Mouse (Mus musculus): ENCODE results near the gene Dctpp1. TPM values are rescaled to one million over a fixed set of nuclear protein-coding genes. Genes with fewer than 3 reads are reported as not detected.

The Dctpp1 gene
- polyA plus RNA-seq, 1 experiment from 2014 or later, result 197 TPM

DNA sequence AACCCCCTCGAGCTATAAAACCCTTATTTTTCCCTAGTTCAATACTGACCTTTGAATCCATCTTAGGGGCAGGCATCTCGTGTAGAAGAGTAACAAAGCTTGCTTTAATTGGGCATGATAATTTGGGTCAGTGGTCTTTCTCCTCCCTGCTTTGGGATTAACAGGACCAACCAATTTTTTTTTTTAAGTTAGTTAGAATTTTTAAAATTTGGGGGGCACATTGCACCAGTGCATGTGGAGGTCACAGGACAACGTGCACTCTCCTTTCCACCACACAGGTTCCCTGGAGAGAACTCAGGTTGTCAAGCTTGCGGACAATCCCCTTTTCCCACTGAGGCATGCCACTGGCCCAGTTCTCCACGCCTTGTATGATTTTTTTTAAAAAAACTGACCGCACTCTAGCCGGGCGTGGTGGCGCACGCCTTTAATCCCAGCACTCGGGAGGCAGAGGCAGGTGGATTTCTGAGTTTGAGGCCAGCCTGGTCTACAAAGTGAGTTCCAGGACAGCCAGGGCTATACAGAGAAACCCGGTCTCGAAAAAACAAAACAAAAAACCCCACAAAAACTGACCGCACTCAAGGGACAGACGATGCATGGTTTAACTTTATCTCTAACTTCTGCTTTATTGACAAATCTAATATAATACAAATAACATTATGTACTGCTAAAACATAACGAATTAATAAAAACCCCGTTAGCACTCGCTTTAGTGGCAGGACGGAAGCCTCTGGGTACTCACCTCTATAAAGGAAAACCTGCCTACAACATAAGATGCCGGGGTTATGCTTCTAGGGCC lies 28.5 kb downstream of the Dctpp1 start:
- Histone ChIP-seq H3K4me1 (ENCODE audit: control insufficient read depth, insufficient read depth, low read length) (peaks cover 16% of the 10 kb centered on the region), H3K27ac (ENCODE audit: low read depth, low read length) (peak overlapping the region; percentile 99), H3K9ac (ENCODE audit: low read depth, low read length) (peak overlapping the region; percentile 98), H3K4me3 (ENCODE audit: low read depth, low read length) (peak overlapping the region; percentile 98), H3K27me3 (ENCODE audit: control insufficient read depth, insufficient read depth, low read length) (no peaks in the 10 kb centered on the region), H3K9me3 (replicated peaks; ENCODE audit: control insufficient read depth, low read length) (no peaks in the 10 kb centered on the region), H3K4me2 (peak overlapping the region; percentile 85), H3K36me3 (ENCODE audit: control insufficient read depth, insufficient read depth, low read length) (peaks cover 18% of the 10 kb centered on the region)
- ATAC-seq (replicated peaks; ENCODE audit: insufficient number of reproducible peaks, low FRiP score, low TSS enrichment), result no peak
- WGBS (ENCODE audit: insufficient replicate concordance), result 9% methylated on average over 20 of the region's 20 CpGs

GRCm38 (mm10) chr7:127231376-127231775 lies 29.1 kb downstream of the Dctpp1 start:
- Histone ChIP-seq H3K4me3 (ENCODE audit: low read depth, low read length) (peak overlapping the region; percentile 98), H3K27ac (ENCODE audit: low read depth, low read length) (0 out of 2 replicates have a peak overlapping the region, but pooled peaks have one; percentile 99), H3K27me3 (ENCODE audit: control insufficient read depth, insufficient read depth, low read length) (no peaks in the 10 kb centered on the region), H3K9me3 (replicated peaks; ENCODE audit: control insufficient read depth, low read length) (no peaks in the 10 kb centered on the region), H3K9ac (ENCODE audit: low read depth, low read length) (peak overlapping the region; percentile 98), H3K4me1 (ENCODE audit: control insufficient read depth, insufficient read depth, low read length) (peaks cover 16% of the 10 kb centered on the region), H3K4me2 (peak overlapping the region; percentile 85), H3K36me3 (ENCODE audit: control insufficient read depth, insufficient read depth, low read length) (peaks cover 12% of the 10 kb centered on the region)
- ATAC-seq (replicated peaks; ENCODE audit: insufficient number of reproducible peaks, low FRiP score, low TSS enrichment), result no peak
- WGBS (ENCODE audit: insufficient replicate concordance), result 78% methylated on average over 3 of the region's 3 CpGs

DNA sequence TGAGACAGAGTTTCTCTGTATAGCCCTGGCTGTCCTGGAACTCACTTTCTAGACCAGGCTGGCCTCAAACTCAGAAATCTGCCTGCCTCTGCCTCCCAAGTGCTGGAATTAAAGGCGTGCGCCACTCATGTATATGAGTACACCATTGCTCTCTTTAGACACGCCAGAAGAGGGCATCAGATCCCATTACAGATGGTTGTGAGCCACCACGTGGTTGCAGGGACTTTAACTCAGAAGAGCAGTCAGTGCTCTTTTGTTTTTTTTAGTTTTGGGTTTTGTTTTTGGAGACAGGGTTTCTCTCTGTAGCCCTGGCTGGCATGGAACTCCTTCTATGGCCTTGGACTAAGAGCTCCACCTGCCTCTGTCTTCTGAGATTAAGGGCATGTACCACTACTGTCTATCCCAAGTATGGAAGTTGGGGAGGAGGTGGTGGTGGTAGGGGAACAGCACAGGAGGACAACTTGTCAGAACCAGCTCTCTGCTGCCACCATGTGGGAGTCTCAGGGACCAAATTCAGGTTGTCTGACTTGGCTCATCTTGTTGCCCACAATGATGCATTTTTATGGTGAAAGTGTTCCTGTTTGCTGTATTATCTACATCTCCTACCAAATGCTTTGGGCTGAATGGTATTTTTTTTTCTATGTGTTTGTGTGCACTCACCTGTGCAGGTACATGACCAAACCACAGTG lies 31.8 kb downstream of the Dctpp1 start:
- Histone ChIP-seq H3K36me3 (ENCODE audit: control insufficient read depth, insufficient read depth, low read length) (no peaks in the 10 kb centered on the region), H3K9me3 (replicated peaks; ENCODE audit: control insufficient read depth, low read length) (no peaks in the 10 kb centered on the region), H3K4me2 (no peak overlapping the region), H3K27ac (ENCODE audit: low read depth, low read length) (no peak overlapping the region), H3K27me3 (ENCODE audit: control insufficient read depth, insufficient read depth, low read length) (no peaks in the 10 kb centered on the region), H3K4me1 (ENCODE audit: control insufficient read depth, insufficient read depth, low read length) (peaks cover 16% of the 10 kb centered on the region), H3K4me3 (ENCODE audit: low read depth, low read length) (no peak overlapping the region), H3K9ac (ENCODE audit: low read depth, low read length) (no peak overlapping the region)
- no peak for ATAC-seq (replicated peaks; ENCODE audit: insufficient number of reproducible peaks, low FRiP score, low TSS enrichment)
- 59% methylated on average over 4 of the region's 4 CpGs for WGBS (ENCODE audit: insufficient replicate concordance)

DNA sequence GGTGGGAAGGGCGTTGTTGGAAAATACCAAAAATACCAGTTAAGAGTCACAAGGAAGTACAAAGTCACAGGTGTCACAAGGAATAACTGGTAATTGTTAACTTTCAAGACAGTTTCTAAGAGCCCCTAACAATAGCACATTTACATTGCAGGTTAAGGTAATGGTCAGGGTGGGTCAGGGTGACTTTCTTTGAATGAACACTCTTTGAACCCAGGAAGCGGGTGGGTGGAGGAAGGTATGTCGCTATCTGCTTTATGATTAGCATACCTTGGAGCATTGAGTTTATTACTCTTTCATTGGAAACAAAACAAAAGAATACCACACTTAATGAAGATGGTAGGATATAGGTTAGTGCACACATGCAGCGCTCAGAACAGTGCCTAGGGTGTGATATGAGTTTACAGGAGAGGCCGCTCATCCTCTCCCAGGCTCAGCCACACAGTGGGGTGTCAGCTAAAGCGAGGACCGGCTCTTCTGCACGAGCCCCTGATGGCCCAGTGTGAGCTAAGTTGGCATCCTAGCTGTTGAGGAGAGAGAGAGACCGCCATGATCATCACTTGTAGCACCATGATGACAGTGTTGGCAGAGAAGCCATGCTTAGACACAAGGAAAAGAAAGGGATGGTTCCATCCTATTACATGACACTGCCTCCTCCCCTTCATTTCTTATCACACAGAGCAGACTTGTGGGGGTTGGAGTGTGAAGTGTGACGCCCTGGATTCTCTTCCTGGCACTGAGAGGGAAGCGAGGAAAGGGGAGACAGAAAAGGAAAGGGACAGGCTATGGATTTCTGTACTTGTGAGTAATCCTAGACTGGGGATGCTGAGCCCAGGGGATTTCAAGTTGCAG lies 35.1 kb downstream of the Dctpp1 start:
- no peaks in the 10 kb centered on the region for H3K9me3 ChIP-seq (replicated peaks; ENCODE audit: control insufficient read depth, low read length)
- peak; percentile 60; the same call in 1 of the 2 replicates for ATAC-seq (replicated peaks; ENCODE audit: insufficient number of reproducible peaks, low FRiP score, low TSS enrichment)
- H3K4me2 ChIP-seq, result no peak overlapping the region
- H3K4me3 ChIP-seq (ENCODE audit: low read depth, low read length), result no peak overlapping the region
- H3K9ac ChIP-seq (ENCODE audit: low read depth, low read length), result no peak overlapping the region
- H3K27me3 ChIP-seq (ENCODE audit: control insufficient read depth, insufficient read depth, low read length), result no peaks in the 10 kb centered on the region
- 65% methylated on average over 11 of the region's 11 CpGs for WGBS (ENCODE audit: insufficient replicate concordance)
- no peaks in the 10 kb centered on the region for H3K36me3 ChIP-seq (ENCODE audit: control insufficient read depth, insufficient read depth, low read length)
- 0 out of 2 replicates have a peak overlapping the region, but pooled peaks have one; percentile 50 for H3K27ac ChIP-seq (ENCODE audit: low read depth, low read length)
- H3K4me1 ChIP-seq (ENCODE audit: control insufficient read depth, insufficient read depth, low read length), result 0 out of 2 replicates have a peak, but pooled peaks cover 4% of the 10 kb centered on the region

- no peak overlapping the region for H3K27ac ChIP-seq (ENCODE audit: low read depth, low read length)
- no peaks in the 10 kb centered on the region for H3K36me3 ChIP-seq (ENCODE audit: control insufficient read depth, insufficient read depth, low read length)
- no peaks in the 10 kb centered on the region for H3K4me1 ChIP-seq (ENCODE audit: control insufficient read depth, insufficient read depth, low read length)
- no peak overlapping the region for H3K9ac ChIP-seq (ENCODE audit: low read depth, low read length)
- WGBS (ENCODE audit: insufficient replicate concordance), result 89% methylated on average over 6 of the region's 6 CpGs
- ATAC-seq (replicated peaks; ENCODE audit: insufficient number of reproducible peaks, low FRiP score, low TSS enrichment), result no peak
- no peak overlapping the region for H3K4me3 ChIP-seq (ENCODE audit: low read depth, low read length)
- no peaks in the 10 kb centered on the region for H3K9me3 ChIP-seq (replicated peaks; ENCODE audit: control insufficient read depth, low read length)
- no peak overlapping the region for H3K4me2 ChIP-seq
- H3K27me3 ChIP-seq (ENCODE audit: control insufficient read depth, insufficient read depth, low read length), result no peaks in the 10 kb centered on the region
These were observed 35.9 kb downstream of the Dctpp1 start for GRCm38 (mm10) chr7:127224616-127225015.

DNA sequence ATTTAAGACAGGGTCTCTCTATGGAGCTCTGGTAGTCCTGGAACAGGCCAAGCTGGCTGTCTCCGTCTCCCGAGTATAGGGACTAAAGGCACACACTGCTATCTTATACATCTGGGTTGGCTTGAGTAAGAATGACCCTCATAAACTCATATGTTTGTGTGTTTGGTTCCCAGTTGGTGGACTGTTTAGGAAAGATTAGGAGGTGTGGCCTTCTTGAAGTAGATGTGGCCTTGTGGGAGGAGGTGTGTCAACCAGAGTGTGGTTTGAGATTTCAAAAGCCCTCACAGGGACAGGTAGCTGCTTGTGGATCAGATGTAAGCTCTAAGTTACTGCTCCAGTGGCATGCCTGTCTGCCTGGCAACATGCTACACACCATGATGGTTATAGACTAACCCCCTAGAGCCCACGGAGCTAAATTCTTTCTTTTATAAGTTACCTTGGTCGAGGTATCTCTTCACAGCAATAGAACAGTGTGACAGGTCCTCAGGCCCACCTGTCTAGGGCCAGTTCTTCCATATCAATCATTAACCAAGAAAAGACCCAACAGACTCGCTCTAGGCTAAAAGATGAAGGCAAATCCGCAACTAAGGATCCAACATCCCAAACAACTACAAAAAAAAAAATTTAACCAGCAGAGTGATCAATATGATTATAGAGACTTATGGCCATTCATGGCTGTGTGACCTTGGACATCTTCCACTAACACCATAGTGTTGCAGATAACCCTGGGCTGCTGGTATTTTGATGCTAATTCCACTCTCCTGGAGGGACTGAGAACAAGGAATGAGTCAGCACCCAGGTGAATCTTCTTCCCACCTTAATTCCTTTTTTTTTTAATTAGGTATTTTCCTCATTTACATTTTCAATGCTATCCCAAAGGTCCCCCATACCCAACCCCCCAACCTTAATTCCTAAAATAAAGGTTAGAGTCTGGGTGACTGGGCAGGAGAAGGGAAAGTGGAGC lies 36.7 kb downstream of the Dctpp1 start:
- ATAC-seq (replicated peaks; ENCODE audit: insufficient number of reproducible peaks, low FRiP score, low TSS enrichment), result no peak
- Histone ChIP-seq H3K4me1 (ENCODE audit: control insufficient read depth, insufficient read depth, low read length) (no peaks in the 10 kb centered on the region), H3K36me3 (ENCODE audit: control insufficient read depth, insufficient read depth, low read length) (no peaks in the 10 kb centered on the region), H3K4me3 (ENCODE audit: low read depth, low read length) (no peak overlapping the region), H3K9ac (ENCODE audit: low read depth, low read length) (no peak overlapping the region), H3K27ac (ENCODE audit: low read depth, low read length) (no peak overlapping the region), H3K27me3 (ENCODE audit: control insufficient read depth, insufficient read depth, low read length) (no peaks in the 10 kb centered on the region), H3K9me3 (replicated peaks; ENCODE audit: control insufficient read depth, low read length) (no peaks in the 10 kb centered on the region), H3K4me2 (no peak overlapping the region)
- 81% methylated on average over 6 of the region's 6 CpGs for WGBS (ENCODE audit: insufficient replicate concordance)

DNA sequence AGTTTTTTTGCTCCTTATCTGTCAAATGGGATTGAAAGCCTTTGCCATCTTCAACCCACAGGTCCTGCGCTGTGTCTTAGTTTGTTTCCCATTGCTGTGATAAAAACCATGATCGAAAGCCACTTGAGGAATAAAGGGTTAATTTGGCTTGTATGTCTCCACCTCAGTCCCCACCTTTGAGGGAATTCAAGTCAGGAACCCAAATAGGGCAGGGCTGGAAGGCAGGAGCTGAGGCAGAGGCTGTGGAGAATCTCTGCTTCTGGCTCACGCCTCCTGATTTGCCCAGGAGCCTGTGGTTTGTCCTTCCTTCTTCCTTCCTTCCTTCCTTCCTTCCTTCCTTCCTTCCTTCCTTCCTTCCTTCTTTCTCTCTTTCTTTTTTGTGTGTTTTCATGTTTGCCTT lies 37.4 kb downstream of the Dctpp1 start:
- Histone ChIP-seq H3K27ac (ENCODE audit: low read depth, low read length) (no peak overlapping the region), H3K9me3 (replicated peaks; ENCODE audit: control insufficient read depth, low read length) (no peaks in the 10 kb centered on the region), H3K36me3 (ENCODE audit: control insufficient read depth, insufficient read depth, low read length) (no peaks in the 10 kb centered on the region), H3K4me1 (ENCODE audit: control insufficient read depth, insufficient read depth, low read length) (no peaks in the 10 kb centered on the region), H3K9ac (ENCODE audit: low read depth, low read length) (no peak overlapping the region), H3K4me2 (no peak overlapping the region), H3K4me3 (ENCODE audit: low read depth, low read length) (no peak overlapping the region), H3K27me3 (ENCODE audit: control insufficient read depth, insufficient read depth, low read length) (no peaks in the 10 kb centered on the region)
- WGBS (ENCODE audit: insufficient replicate concordance), result 89% methylated on average over 3 of the region's 3 CpGs
- ATAC-seq (replicated peaks; ENCODE audit: insufficient number of reproducible peaks, low FRiP score, low TSS enrichment), result no peak
